Mouse (Mus musculus): ENCODE results near the gene Atrnl1. TPM values are rescaled to one million over a fixed set of nuclear protein-coding genes. Genes with fewer than 3 reads are reported as not detected.

The Atrnl1 gene
- polyA plus RNA-seq, 1 experiment from 2014 or later: 4.0 TPM

GRCm38 (mm10) chr19:57590895-57591294, 19.9 kb upstream of the Atrnl1 start:
- 83% methylated on average over 5 of the region's 5 CpGs for WGBS
- Histone ChIP-seq H3K4me1 (peaks cover 9% of the 10 kb centered on the region; the same call in 1 of the 2 replicates), H3K27ac (no peak overlapping the region)

GRCm38 (mm10) chr19:57591631-57592030, 19.2 kb upstream of the Atrnl1 start:
- H3K9me3 ChIP-seq: no peaks in the 10 kb centered on the region
- peaks cover 5% of the 10 kb centered on the region; the same call in 1 of the 2 replicates for H3K4me1 ChIP-seq
- 88% methylated on average over 10 of the region's 10 CpGs for WGBS
- H3K27me3 ChIP-seq (ENCODE audit: poor library complexity, severe bottlenecking): no peaks in the 10 kb centered on the region
- no peak for DNase-seq (ENCODE audit: extremely low spot score, low spot score)
- no peak overlapping the region for H3K27ac ChIP-seq
- no peak overlapping the region for H3K4me3 ChIP-seq
- H3K36me3 ChIP-seq (replicated peaks): no peaks in the 10 kb centered on the region

More at GRCm38 (mm10) chr19:57590895-57591294, 19.9 kb upstream of the Atrnl1 start:
- no peaks in the 10 kb centered on the region for H3K27me3 ChIP-seq (ENCODE audit: poor library complexity, severe bottlenecking)
- H3K4me3 ChIP-seq: no peak overlapping the region
- H3K9me3 ChIP-seq: no peaks in the 10 kb centered on the region
- H3K36me3 ChIP-seq (replicated peaks): no peaks in the 10 kb centered on the region
- DNase-seq (ENCODE audit: extremely low spot score, low spot score): no peak

- WGBS: 79% methylated on average over 2 of the region's 2 CpGs
- DNase-seq (ENCODE audit: extremely low spot score, low spot score): no peak
- no peak overlapping the region for H3K4me3 ChIP-seq
- H3K36me3 ChIP-seq (replicated peaks): no peaks in the 10 kb centered on the region
- no peak overlapping the region for H3K27ac ChIP-seq
- no peaks in the 10 kb centered on the region for H3K27me3 ChIP-seq (ENCODE audit: poor library complexity, severe bottlenecking)
- no peaks in the 10 kb centered on the region for H3K9me3 ChIP-seq
- H3K4me1 ChIP-seq: peaks cover 5% of the 10 kb centered on the region; the same call in 1 of the 2 replicates
Measured at GRCm38 (mm10) chr19:57592355-57592754, 18.5 kb upstream of the Atrnl1 start.

GRCm38 (mm10) chr19:57599126-57599525, 11.7 kb upstream of the Atrnl1 start:
- Histone ChIP-seq H3K4me3 (no peak overlapping the region), H3K36me3 (replicated peaks) (no peaks in the 10 kb centered on the region), H3K9me3 (no peaks in the 10 kb centered on the region), H3K27ac (no peak overlapping the region), H3K27me3 (ENCODE audit: poor library complexity, severe bottlenecking) (no peaks in the 10 kb centered on the region), H3K4me1 (peaks cover 23% of the 10 kb centered on the region)
- WGBS: 85% methylated on average over 8 of the region's 8 CpGs
- no peak for DNase-seq (ENCODE audit: extremely low spot score, low spot score)

- DNase-seq (ENCODE audit: extremely low spot score, low spot score): no peak
- peaks cover 23% of the 10 kb centered on the region for H3K4me1 ChIP-seq
- no peak overlapping the region for H3K4me3 ChIP-seq
- H3K9me3 ChIP-seq: 0 out of 2 replicates have a peak, but pooled peaks cover 4% of the 10 kb centered on the region
- H3K27me3 ChIP-seq (ENCODE audit: poor library complexity, severe bottlenecking): no peaks in the 10 kb centered on the region
- H3K27ac ChIP-seq: peak overlapping the region; percentile 40; the same call in 1 of the 2 replicates
- no peaks in the 10 kb centered on the region for H3K36me3 ChIP-seq (replicated peaks)
- 70% methylated on average over 16 of the region's 16 CpGs for WGBS
Measured at GRCm38 (mm10) chr19:57600233-57600929, 10.5 kb upstream of the Atrnl1 start.

- Histone ChIP-seq H3K27me3 (ENCODE audit: poor library complexity, severe bottlenecking) (no peaks in the 10 kb centered on the region), H3K4me1 (peaks cover 23% of the 10 kb centered on the region), H3K4me3 (no peak overlapping the region), H3K27ac (no peak overlapping the region), H3K36me3 (replicated peaks) (no peaks in the 10 kb centered on the region), H3K9me3 (0 out of 2 replicates have a peak, but pooled peaks cover 4% of the 10 kb centered on the region)
- DNase-seq (ENCODE audit: extremely low spot score, low spot score): no peak
- WGBS: 78% methylated on average over 2 of the region's 2 CpGs
Measured at GRCm38 (mm10) chr19:57600930-57601328, 9.9 kb upstream of the Atrnl1 start.

- 83% methylated on average over 3 of the region's 3 CpGs for WGBS
- no peak overlapping the region for H3K27ac ChIP-seq
- 0 out of 2 replicates have a peak, but pooled peaks cover 4% of the 10 kb centered on the region for H3K27me3 ChIP-seq (ENCODE audit: poor library complexity, severe bottlenecking)
- no peak for DNase-seq (ENCODE audit: extremely low spot score, low spot score)
- H3K36me3 ChIP-seq (replicated peaks): no peaks in the 10 kb centered on the region
- H3K9me3 ChIP-seq: 0 out of 2 replicates have a peak, but pooled peaks cover 4% of the 10 kb centered on the region
- no peak overlapping the region for H3K4me3 ChIP-seq
- H3K4me1 ChIP-seq: peaks cover 22% of the 10 kb centered on the region
Measured at GRCm38 (mm10) chr19:57603593-57603992, 7.2 kb upstream of the Atrnl1 start.

- Histone ChIP-seq H3K27ac (no peak overlapping the region), H3K9me3 (0 out of 2 replicates have a peak, but pooled peaks cover 4% of the 10 kb centered on the region), H3K36me3 (replicated peaks) (no peaks in the 10 kb centered on the region), H3K27me3 (ENCODE audit: poor library complexity, severe bottlenecking) (0 out of 2 replicates have a peak, but pooled peaks cover 5% of the 10 kb centered on the region), H3K4me3 (no peak overlapping the region), H3K4me1 (peaks cover 19% of the 10 kb centered on the region)
- no peak for DNase-seq (ENCODE audit: extremely low spot score, low spot score)
- 96% methylated on average over 3 of the region's 3 CpGs for WGBS
Measured at GRCm38 (mm10) chr19:57605941-57606340, 4.9 kb upstream of the Atrnl1 start.

GRCm38 (mm10) chr19:57606351-57606750, 4.5 kb upstream of the Atrnl1 start:
- WGBS: 95% methylated on average over 10 of the region's 10 CpGs
- Histone ChIP-seq H3K27ac (no peak overlapping the region), H3K4me3 (no peak overlapping the region), H3K27me3 (ENCODE audit: poor library complexity, severe bottlenecking) (0 out of 2 replicates have a peak, but pooled peaks cover 5% of the 10 kb centered on the region), H3K4me1 (peaks cover 23% of the 10 kb centered on the region), H3K9me3 (0 out of 2 replicates have a peak, but pooled peaks cover 4% of the 10 kb centered on the region), H3K36me3 (replicated peaks) (no peaks in the 10 kb centered on the region)
- no peak for DNase-seq (ENCODE audit: extremely low spot score, low spot score)

- Histone ChIP-seq H3K9me3 (0 out of 2 replicates have a peak, but pooled peaks cover 4% of the 10 kb centered on the region), H3K27me3 (ENCODE audit: poor library complexity, severe bottlenecking) (0 out of 2 replicates have a peak, but pooled peaks cover 5% of the 10 kb centered on the region), H3K4me1 (peaks cover 43% of the 10 kb centered on the region), H3K27ac (peak overlapping the region; percentile 99), H3K4me3 (peak overlapping the region; percentile 97), H3K36me3 (replicated peaks) (no peaks in the 10 kb centered on the region)
- 15% methylated on average over 12 of the region's 12 CpGs for WGBS
- no peak for DNase-seq (ENCODE audit: extremely low spot score, low spot score)
Measured at GRCm38 (mm10) chr19:57609361-57610057, 1.3 kb upstream of the Atrnl1 start.

- Histone ChIP-seq H3K9me3 (0 out of 2 replicates have a peak, but pooled peaks cover 2% of the 10 kb centered on the region), H3K36me3 (replicated peaks) (no peaks in the 10 kb centered on the region), H3K4me1 (peaks cover 43% of the 10 kb centered on the region), H3K4me3 (peak overlapping the region; percentile 97), H3K27me3 (ENCODE audit: poor library complexity, severe bottlenecking) (0 out of 2 replicates have a peak, but pooled peaks cover 5% of the 10 kb centered on the region), H3K27ac (peak overlapping the region; percentile 99)
- DNase-seq (ENCODE audit: extremely low spot score, low spot score): peak; percentile 71
- under 1% methylated on average over 21 of the region's 21 CpGs for WGBS
Measured at GRCm38 (mm10) chr19:57610058-57610475, 767 bp upstream of the Atrnl1 start.

GRCm38 (mm10) chr19:57611291-57612178, 701 bp downstream of the Atrnl1 start:
- Histone ChIP-seq H3K27ac (peak overlapping the region; percentile 99), H3K4me3 (peak overlapping the region; percentile 97), H3K27me3 (ENCODE audit: poor library complexity, severe bottlenecking) (0 out of 2 replicates have a peak, but pooled peaks cover 5% of the 10 kb centered on the region), H3K9me3 (no peaks in the 10 kb centered on the region), H3K36me3 (replicated peaks) (no peaks in the 10 kb centered on the region), H3K4me1 (peaks cover 43% of the 10 kb centered on the region)
- 1% methylated on average over 52 of the region's 57 CpGs for WGBS
- peak; percentile 54 for DNase-seq (ENCODE audit: extremely low spot score, low spot score)

Measured in forebrain, embryonic 10.5 days (tissue).